Mouse (Mus musculus): Measurements from ENCODE around the gene Sirt4. TPM values are rescaled to one million over a fixed set of nuclear protein-coding genes. Genes with fewer than 3 reads are reported as not detected.

Gene Sirt4
- polyA plus RNA-seq, 1 experiment from 2014 or later = 6.4 TPM

- H3K4me1 ChIP-seq (replicated peaks; ENCODE audit: control insufficient read depth, insufficient read depth, low read length) = no peaks in the 10 kb centered on the region; the same call in 1 of the 2 replicates
- 0 out of 2 replicates have a peak, but pooled peaks have one; percentile 16 for ATAC-seq
- H3K9ac ChIP-seq (ENCODE audit: low read depth, low read length) = no peak overlapping the region
- no peak overlapping the region for H3K4me2 ChIP-seq (replicated peaks; ENCODE audit: low read depth)
- no peak overlapping the region for H3K27ac ChIP-seq (ENCODE audit: low read depth, low read length)
- no peaks in the 10 kb centered on the region for H3K9me3 ChIP-seq (ENCODE audit: control insufficient read depth)
- H3K36me3 ChIP-seq (ENCODE audit: control insufficient read depth, insufficient read depth) = peaks cover 7% of the 10 kb centered on the region; the same call in 1 of the 2 replicates
- 43% methylated on average over 14 of the region's 14 CpGs for WGBS
- no peaks in the 10 kb centered on the region for H3K27me3 ChIP-seq (replicated peaks; ENCODE audit: control insufficient read depth, insufficient read depth, low read length)
- H3K4me3 ChIP-seq (ENCODE audit: low read depth, low read length) = no peak overlapping the region
- TF ChIP-seq CTCF (IDR thresholded peaks at IDR 0.05; ENCODE audit: low read depth) = peak; percentile 89
These were observed 43.2 kb downstream of the Sirt4 start for GRCm38 (mm10) chr5:115441205-115441849.

- H3K4me1 ChIP-seq (replicated peaks; ENCODE audit: control insufficient read depth, insufficient read depth, low read length) = no peaks in the 10 kb centered on the region; the same call in 1 of the 2 replicates
- H3K27ac ChIP-seq (ENCODE audit: low read depth, low read length) = no peak overlapping the region
- no peak for TF ChIP-seq CTCF (IDR thresholded peaks at IDR 0.05; ENCODE audit: low read depth)
- H3K9me3 ChIP-seq (ENCODE audit: control insufficient read depth) = no peaks in the 10 kb centered on the region
- no peaks in the 10 kb centered on the region for H3K27me3 ChIP-seq (replicated peaks; ENCODE audit: control insufficient read depth, insufficient read depth, low read length)
- no peaks in the 10 kb centered on the region for H3K36me3 ChIP-seq (ENCODE audit: control insufficient read depth, insufficient read depth)
- no peak overlapping the region for H3K9ac ChIP-seq (ENCODE audit: low read depth, low read length)
- H3K4me3 ChIP-seq (ENCODE audit: low read depth, low read length) = no peak overlapping the region
- ATAC-seq = no peak
- 64% methylated on average over 7 of the region's 7 CpGs for WGBS
- no peak overlapping the region for H3K4me2 ChIP-seq (replicated peaks; ENCODE audit: low read depth)
These were observed 45.9 kb downstream of the Sirt4 start for GRCm38 (mm10) chr5:115438667-115439066.

- no peaks in the 10 kb centered on the region for H3K9me3 ChIP-seq (ENCODE audit: control insufficient read depth)
- no peak overlapping the region for H3K27ac ChIP-seq (ENCODE audit: low read depth, low read length)
- WGBS = 44% methylated on average over 2 of the region's 2 CpGs
- no peak overlapping the region for H3K4me3 ChIP-seq (ENCODE audit: low read depth, low read length)
- TF ChIP-seq CTCF (IDR thresholded peaks at IDR 0.05; ENCODE audit: low read depth) = no peak
- H3K4me2 ChIP-seq (replicated peaks; ENCODE audit: low read depth) = no peak overlapping the region
- no peak overlapping the region for H3K9ac ChIP-seq (ENCODE audit: low read depth, low read length)
- H3K4me1 ChIP-seq (replicated peaks; ENCODE audit: control insufficient read depth, insufficient read depth, low read length) = no peaks in the 10 kb centered on the region; the same call in 1 of the 2 replicates
- no peaks in the 10 kb centered on the region for H3K27me3 ChIP-seq (replicated peaks; ENCODE audit: control insufficient read depth, insufficient read depth, low read length)
- ATAC-seq = no peak
- no peaks in the 10 kb centered on the region for H3K36me3 ChIP-seq (ENCODE audit: control insufficient read depth, insufficient read depth)
These were observed 46.6 kb downstream of the Sirt4 start for GRCm38 (mm10) chr5:115437945-115438315.

GRCm38 (mm10) chr5:115437242-115437944 is 47.1 kb downstream of the Sirt4 start:
- no peak for TF ChIP-seq CTCF (IDR thresholded peaks at IDR 0.05; ENCODE audit: low read depth)
- Histone ChIP-seq H3K27ac (ENCODE audit: low read depth, low read length) (no peak overlapping the region), H3K27me3 (replicated peaks; ENCODE audit: control insufficient read depth, insufficient read depth, low read length) (no peaks in the 10 kb centered on the region), H3K4me3 (ENCODE audit: low read depth, low read length) (no peak overlapping the region), H3K36me3 (ENCODE audit: control insufficient read depth, insufficient read depth) (no peaks in the 10 kb centered on the region), H3K9me3 (ENCODE audit: control insufficient read depth) (no peaks in the 10 kb centered on the region), H3K4me1 (replicated peaks; ENCODE audit: control insufficient read depth, insufficient read depth, low read length) (no peaks in the 10 kb centered on the region; the same call in 1 of the 2 replicates), H3K4me2 (replicated peaks; ENCODE audit: low read depth) (no peak overlapping the region), H3K9ac (ENCODE audit: low read depth, low read length) (no peak overlapping the region)
- WGBS = 87% methylated on average over 7 of the region's 7 CpGs
- no peak for ATAC-seq

- no peak for TF ChIP-seq CTCF (IDR thresholded peaks at IDR 0.05; ENCODE audit: low read depth)
- H3K4me1 ChIP-seq (replicated peaks; ENCODE audit: control insufficient read depth, insufficient read depth, low read length) = no peaks in the 10 kb centered on the region; the same call in 1 of the 2 replicates
- no peaks in the 10 kb centered on the region for H3K9me3 ChIP-seq (ENCODE audit: control insufficient read depth)
- peak overlapping the region; percentile 31 for H3K4me3 ChIP-seq (ENCODE audit: low read depth, low read length)
- no peaks in the 10 kb centered on the region for H3K27me3 ChIP-seq (replicated peaks; ENCODE audit: control insufficient read depth, insufficient read depth, low read length)
- 2% methylated on average over 43 of the region's 43 CpGs for WGBS
- 0 out of 2 replicates have a peak overlapping the region, but pooled peaks have one; percentile 15 for H3K27ac ChIP-seq (ENCODE audit: low read depth, low read length)
- H3K36me3 ChIP-seq (ENCODE audit: control insufficient read depth, insufficient read depth) = no peaks in the 10 kb centered on the region
- peak overlapping the region; percentile 65 for H3K9ac ChIP-seq (ENCODE audit: low read depth, low read length)
- H3K4me2 ChIP-seq (replicated peaks; ENCODE audit: low read depth) = peak overlapping the region; percentile 72
- peak; percentile 50; the same call in 1 of the 2 replicates for ATAC-seq
These were observed 48.0 kb downstream of the Sirt4 start for GRCm38 (mm10) chr5:115436421-115437124.

Data from intestine, postnatal 0 days (tissue).